Mouse (Mus musculus): ENCODE measurements around the gene Cmip. TPM values are rescaled to one million over a fixed set of nuclear protein-coding genes. Genes with fewer than 3 reads are reported as not detected.

Cmip gene
- polyA plus RNA-seq, 1 experiment, result 17.3 TPM

GRCm38 (mm10) chr8:117262685-117263084 lies 5.8 kb downstream of the Cmip start:
- no peak for TF ChIP-seq FOSL1 (IDR thresholded peaks at IDR 0.05; ENCODE audit: insufficient read depth, low read length, poor library complexity, severe bottlenecking)
- TF ChIP-seq CEBPB (IDR thresholded peaks at IDR 0.05; ENCODE audit: low read depth), result no peak
- TF ChIP-seq MAX (IDR thresholded peaks at IDR 0.05), result no peak
- TF ChIP-seq MYOG (IDR thresholded peaks at IDR 0.05; ENCODE audit: control insufficient read depth, extremely low read depth, insufficient read length), result no peak
- TF ChIP-seq CTCF (IDR thresholded peaks at IDR 0.05; ENCODE audit: control insufficient read depth, insufficient read depth, insufficient read length), result no peak
- no peak for TF ChIP-seq MYOD1 (IDR thresholded peaks at IDR 0.05; ENCODE audit: control insufficient read depth, insufficient read length, low read depth)
- no peak for TF ChIP-seq USF1 (IDR thresholded peaks at IDR 0.05; ENCODE audit: low read depth)
- Histone ChIP-seq H3K27me3 (ENCODE audit: control insufficient read depth, insufficient read depth, insufficient read length) (no peaks in the 10 kb centered on the region), H3K4me3 (ENCODE audit: insufficient read depth, poor library complexity, severe bottlenecking) (no peak overlapping the region), H3K79me2 (ENCODE audit: control insufficient read depth, insufficient read depth) (peaks cover 98% of the 10 kb centered on the region), H3K79me3 (ENCODE audit: low read depth) (peaks cover 75% of the 10 kb centered on the region), H3ac (ENCODE audit: control insufficient read depth, insufficient read length, low read depth) (no peak overlapping the region), H3K36me3 (ENCODE audit: control insufficient read depth, insufficient read depth) (no peaks in the 10 kb centered on the region)

GRCm38 (mm10) chr8:117263442-117263841 lies 6.6 kb downstream of the Cmip start:
- Histone ChIP-seq H3K27me3 (ENCODE audit: control insufficient read depth, insufficient read depth, insufficient read length) (no peaks in the 10 kb centered on the region), H3K79me2 (ENCODE audit: control insufficient read depth, insufficient read depth) (peaks cover 98% of the 10 kb centered on the region), H3K79me3 (ENCODE audit: low read depth) (peaks cover 75% of the 10 kb centered on the region), H3K4me3 (ENCODE audit: insufficient read depth, poor library complexity, severe bottlenecking) (no peak overlapping the region), H3K36me3 (ENCODE audit: control insufficient read depth, insufficient read depth) (no peaks in the 10 kb centered on the region), H3ac (ENCODE audit: control insufficient read depth, insufficient read length, low read depth) (no peak overlapping the region)
- no peak for TF ChIP-seq MAX (IDR thresholded peaks at IDR 0.05)
- no peak for TF ChIP-seq USF1 (IDR thresholded peaks at IDR 0.05; ENCODE audit: low read depth)
- TF ChIP-seq MYOD1 (IDR thresholded peaks at IDR 0.05; ENCODE audit: control insufficient read depth, insufficient read length, low read depth), result no peak
- TF ChIP-seq MYOG (IDR thresholded peaks at IDR 0.05; ENCODE audit: control insufficient read depth, extremely low read depth, insufficient read length), result no peak
- no peak for TF ChIP-seq FOSL1 (IDR thresholded peaks at IDR 0.05; ENCODE audit: insufficient read depth, low read length, poor library complexity, severe bottlenecking)
- TF ChIP-seq CEBPB (IDR thresholded peaks at IDR 0.05; ENCODE audit: low read depth), result no peak
- no peak for TF ChIP-seq CTCF (IDR thresholded peaks at IDR 0.05; ENCODE audit: control insufficient read depth, insufficient read depth, insufficient read length)

GRCm38 (mm10) chr8:117265079-117265478 lies 8.2 kb downstream of the Cmip start:
- Histone ChIP-seq H3K36me3 (ENCODE audit: control insufficient read depth, insufficient read depth) (no peaks in the 10 kb centered on the region), H3K4me3 (ENCODE audit: insufficient read depth, poor library complexity, severe bottlenecking) (no peak overlapping the region), H3K79me2 (ENCODE audit: control insufficient read depth, insufficient read depth) (peaks cover 98% of the 10 kb centered on the region), H3ac (ENCODE audit: control insufficient read depth, insufficient read length, low read depth) (no peak overlapping the region), H3K27me3 (ENCODE audit: control insufficient read depth, insufficient read depth, insufficient read length) (no peaks in the 10 kb centered on the region), H3K79me3 (ENCODE audit: low read depth) (peaks cover 72% of the 10 kb centered on the region)
- TF ChIP-seq MYOD1 (IDR thresholded peaks at IDR 0.05; ENCODE audit: control insufficient read depth, insufficient read length, low read depth) (no peak), MAX (IDR thresholded peaks at IDR 0.05) (no peak), CEBPB (IDR thresholded peaks at IDR 0.05; ENCODE audit: low read depth) (no peak), CTCF (IDR thresholded peaks at IDR 0.05; ENCODE audit: control insufficient read depth, insufficient read depth, insufficient read length) (no peak), FOSL1 (IDR thresholded peaks at IDR 0.05; ENCODE audit: insufficient read depth, low read length, poor library complexity, severe bottlenecking) (no peak), MYOG (IDR thresholded peaks at IDR 0.05; ENCODE audit: control insufficient read depth, extremely low read depth, insufficient read length) (no peak), USF1 (IDR thresholded peaks at IDR 0.05; ENCODE audit: low read depth) (no peak)

GRCm38 (mm10) chr8:117267403-117268129 lies 10.7 kb downstream of the Cmip start:
- peaks cover 99% of the 10 kb centered on the region for H3K79me2 ChIP-seq (ENCODE audit: control insufficient read depth, insufficient read depth)
- no peak overlapping the region for H3ac ChIP-seq (ENCODE audit: control insufficient read depth, insufficient read length, low read depth)
- H3K36me3 ChIP-seq (ENCODE audit: control insufficient read depth, insufficient read depth), result no peaks in the 10 kb centered on the region
- H3K79me3 ChIP-seq (ENCODE audit: low read depth), result peaks cover 64% of the 10 kb centered on the region
- no peaks in the 10 kb centered on the region for H3K27me3 ChIP-seq (ENCODE audit: control insufficient read depth, insufficient read depth, insufficient read length)
- TF ChIP-seq CEBPB (IDR thresholded peaks at IDR 0.05; ENCODE audit: low read depth), result no peak
- no peak for TF ChIP-seq MYOD1 (IDR thresholded peaks at IDR 0.05; ENCODE audit: control insufficient read depth, insufficient read length, low read depth)
- TF ChIP-seq USF1 (IDR thresholded peaks at IDR 0.05; ENCODE audit: low read depth), result no peak
- TF ChIP-seq MYOG (IDR thresholded peaks at IDR 0.05; ENCODE audit: control insufficient read depth, extremely low read depth, insufficient read length), result no peak
- TF ChIP-seq MAX (IDR thresholded peaks at IDR 0.05), result no peak
- TF ChIP-seq FOSL1 (IDR thresholded peaks at IDR 0.05; ENCODE audit: insufficient read depth, low read length, poor library complexity, severe bottlenecking), result no peak
- TF ChIP-seq CTCF (IDR thresholded peaks at IDR 0.05; ENCODE audit: control insufficient read depth, insufficient read depth, insufficient read length), result no peak
- no peak overlapping the region for H3K4me3 ChIP-seq (ENCODE audit: insufficient read depth, poor library complexity, severe bottlenecking)

- Histone ChIP-seq H3K79me2 (ENCODE audit: control insufficient read depth, insufficient read depth) (peaks cover 97% of the 10 kb centered on the region), H3K79me3 (ENCODE audit: low read depth) (peaks cover 37% of the 10 kb centered on the region), H3K27me3 (ENCODE audit: control insufficient read depth, insufficient read depth, insufficient read length) (no peaks in the 10 kb centered on the region), H3K36me3 (ENCODE audit: control insufficient read depth, insufficient read depth) (no peaks in the 10 kb centered on the region), H3ac (ENCODE audit: control insufficient read depth, insufficient read length, low read depth) (no peak overlapping the region), H3K4me3 (ENCODE audit: insufficient read depth, poor library complexity, severe bottlenecking) (no peak overlapping the region)
- TF ChIP-seq USF1 (IDR thresholded peaks at IDR 0.05; ENCODE audit: low read depth) (no peak), CEBPB (IDR thresholded peaks at IDR 0.05; ENCODE audit: low read depth) (no peak), MAX (IDR thresholded peaks at IDR 0.05) (no peak), MYOD1 (IDR thresholded peaks at IDR 0.05; ENCODE audit: control insufficient read depth, insufficient read length, low read depth) (no peak), MYOG (IDR thresholded peaks at IDR 0.05; ENCODE audit: control insufficient read depth, extremely low read depth, insufficient read length) (no peak), CTCF (IDR thresholded peaks at IDR 0.05; ENCODE audit: control insufficient read depth, insufficient read depth, insufficient read length) (no peak), FOSL1 (IDR thresholded peaks at IDR 0.05; ENCODE audit: insufficient read depth, low read length, poor library complexity, severe bottlenecking) (no peak)
These were observed 21.4 kb downstream of the Cmip start for GRCm38 (mm10) chr8:117278234-117278633.

Data from C2C12 (cell line).